Mouse (Mus musculus) kidney, postnatal 0 days (tissue): ENCODE data around the gene Fdx1. TPM values are rescaled to one million over a fixed set of nuclear protein-coding genes. Genes with fewer than 3 reads are reported as not detected.

Source experiments
- ATAC-seq: fragments of 200-750 bp; cut with Nextera tagmentation; replicated peaks from 2 replicates; pipeline ENCODE4 v1.8.0; 2017; ENCODE audit warnings: low read depth, moderate number of reproducible peaks, moderate TSS enrichment, moderate library complexity; ENCODE audit not compliant: low FRiP score
- DNase-seq: peaks from one replicate; pipeline ENCODE4 v3.0.0-alpha.2; 2016; ENCODE audit warnings: low spot score
- H3K27ac ChIP-seq: fragments of 300-500 bp; sonication (generic); 2 replicates; pipeline ENCODE4 v1.5.1; 2014; ENCODE audit warnings: mild to moderate bottlenecking
- H3K27me3 ChIP-seq: fragments of 300-500 bp; sonication (generic); 2 replicates; pipeline ENCODE4 v1.6.1; 2014; ENCODE audit warnings: low read length, mixed read lengths; ENCODE audit not compliant: insufficient read depth
- H3K36me3 ChIP-seq: fragments of 300-500 bp; sonication (generic); 2 replicates; pipeline ENCODE4 v1.6.1; 2014; ENCODE audit warnings: low read length, mixed read lengths; ENCODE audit not compliant: insufficient read depth
- H3K4me1 ChIP-seq: fragments of 300-500 bp; sonication (generic); replicated peaks from 2 replicates; pipeline ENCODE4 v1.6.1; 2014; ENCODE audit warnings: antibody characterized with exemption, low read length, mixed read lengths; ENCODE audit not compliant: insufficient read depth
- H3K4me2 ChIP-seq: fragments of 300-500 bp; sonication (generic); 2 replicates; pipeline ENCODE4 v1.6.1; 2014; ENCODE audit warnings: mild to moderate bottlenecking, low read length, moderate library complexity, mixed read lengths
- H3K4me3 ChIP-seq: fragments of 300-500 bp; sonication (generic); replicated peaks from 2 replicates; pipeline ENCODE4 v1.5.1; 2014; ENCODE audit warnings: low read depth, low read length
- H3K9ac ChIP-seq: fragments of 300-500 bp; sonication (generic); 2 replicates; pipeline ENCODE4 v1.6.1; 2014; ENCODE audit warnings: low read depth, low read length
- H3K9me3 ChIP-seq: fragments of 300-500 bp; sonication (generic); replicated peaks from 2 replicates; pipeline ENCODE4 v1.6.1; 2016; ENCODE audit warnings: low read length, inconsistent platforms, mixed read lengths
- CTCF ChIP-seq: IDR thresholded peaks from 2 replicates; pipeline ENCODE4 v1.5.1; 2016; ENCODE audit warnings: antibody characterized with exemption, low read depth, mild to moderate bottlenecking, moderate library complexity
- WGBS: fragments of 180-500 bp; shearing (Covaris S2); extraction: QIAGEN DNeasy Blood & Tissue Kit; methylation state at CpG from one replicate; pipeline ENCODE4 v1.1.7; 2014; 5-methylcytosine and 5-hydroxymethylcytosine counted together
- polyA plus RNA-seq: library from polyadenylated mRNA; unstranded; fragments of >200 nt; fragmentation: Nextera tagmentation; extraction: Ambion mirVana; gene quantifications from 2 replicates; pipeline ENCODE4 v1.2.1, GENCODE M21; 2015

Gene Fdx1
- polyA plus RNA-seq, 1 experiment from 2014 or later = 228 TPM

DNA sequence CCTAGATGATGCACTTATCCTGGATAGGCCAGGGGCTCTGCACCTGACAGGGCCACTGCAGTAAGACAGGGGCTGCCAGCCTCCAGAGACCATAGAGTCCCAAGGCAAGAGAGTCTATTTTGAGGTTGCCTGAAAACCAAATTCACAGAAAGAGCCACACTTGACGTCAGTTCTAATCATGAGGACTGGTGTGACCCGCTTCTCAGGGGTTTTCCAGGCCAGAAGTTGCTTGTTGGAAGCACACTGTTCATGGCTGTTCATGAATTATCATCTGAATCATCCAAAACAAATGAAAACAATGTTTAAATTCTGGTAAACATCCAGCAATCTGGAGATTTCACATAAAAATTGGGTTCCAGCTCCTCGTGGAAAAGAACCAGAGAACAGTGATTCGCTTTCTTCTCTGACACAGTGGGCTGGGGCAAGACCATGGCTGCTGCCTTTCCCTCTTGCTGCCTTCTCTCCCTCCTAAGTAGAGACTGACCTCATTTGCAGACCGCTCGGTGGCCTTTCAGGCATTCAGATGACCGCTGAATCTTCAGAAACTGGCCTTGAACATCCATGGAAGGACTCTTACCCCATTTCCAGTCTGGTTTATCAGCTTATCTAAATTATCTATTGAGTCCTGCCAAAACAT lies 32.2 kb downstream of the Fdx1 start:
- DNase-seq (no peak), ATAC-seq (no peak)
- no peak overlapping the region for H3K4me2 ChIP-seq
- no peaks in the 10 kb centered on the region for H3K36me3 ChIP-seq
- no peak for TF ChIP-seq CTCF
- H3K27me3 ChIP-seq = no peaks in the 10 kb centered on the region
- no peaks in the 10 kb centered on the region for H3K9me3 ChIP-seq
- no peak overlapping the region for H3K4me3 ChIP-seq
- H3K4me1 ChIP-seq = no peaks in the 10 kb centered on the region
- H3K9ac ChIP-seq = no peak overlapping the region
- no peak overlapping the region for H3K27ac ChIP-seq
- 89% methylated on average over 7 of the region's 7 CpGs for WGBS

DNA sequence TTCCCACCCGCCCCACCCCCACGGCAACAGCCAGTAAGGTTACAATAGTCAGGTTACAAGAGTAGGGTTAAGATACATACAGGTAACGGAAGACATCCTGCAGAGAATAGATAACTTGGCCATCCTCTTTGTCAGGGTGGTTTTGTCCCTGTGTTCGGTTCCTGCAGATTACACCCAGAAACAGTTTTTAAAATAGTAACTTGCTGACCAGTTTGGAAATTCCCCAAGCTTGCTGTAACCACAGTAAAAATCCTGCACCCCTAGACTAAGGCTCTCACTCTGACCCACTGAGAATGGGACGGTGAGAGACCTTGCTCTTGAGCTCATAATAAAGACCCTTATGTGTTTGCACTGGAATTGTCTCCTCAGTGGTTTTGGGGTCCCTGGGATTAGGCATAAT lies 33.4 kb downstream of the Fdx1 start:
- Histone ChIP-seq H3K36me3 (no peaks in the 10 kb centered on the region), H3K27me3 (no peaks in the 10 kb centered on the region), H3K9ac (no peak overlapping the region), H3K27ac (no peak overlapping the region), H3K4me1 (no peaks in the 10 kb centered on the region), H3K4me3 (no peak overlapping the region), H3K4me2 (no peak overlapping the region), H3K9me3 (no peaks in the 10 kb centered on the region)
- WGBS = 78% methylated on average over 5 of the region's 5 CpGs
- TF ChIP-seq CTCF = no peak
- DNase-seq (no peak), ATAC-seq (no peak)

- WGBS = 51% methylated on average over 7 of the region's 7 CpGs
- DNase-seq (no peak), ATAC-seq (no peak)
- Histone ChIP-seq H3K4me2 (no peak overlapping the region), H3K27ac (no peak overlapping the region), H3K9ac (no peak overlapping the region), H3K36me3 (no peaks in the 10 kb centered on the region), H3K27me3 (no peaks in the 10 kb centered on the region), H3K4me3 (no peak overlapping the region), H3K9me3 (no peaks in the 10 kb centered on the region), H3K4me1 (no peaks in the 10 kb centered on the region)
- TF ChIP-seq CTCF = no peak
These were observed 34.7 kb downstream of the Fdx1 start for GRCm38 (mm10) chr9:51928659-51929058.

DNA sequence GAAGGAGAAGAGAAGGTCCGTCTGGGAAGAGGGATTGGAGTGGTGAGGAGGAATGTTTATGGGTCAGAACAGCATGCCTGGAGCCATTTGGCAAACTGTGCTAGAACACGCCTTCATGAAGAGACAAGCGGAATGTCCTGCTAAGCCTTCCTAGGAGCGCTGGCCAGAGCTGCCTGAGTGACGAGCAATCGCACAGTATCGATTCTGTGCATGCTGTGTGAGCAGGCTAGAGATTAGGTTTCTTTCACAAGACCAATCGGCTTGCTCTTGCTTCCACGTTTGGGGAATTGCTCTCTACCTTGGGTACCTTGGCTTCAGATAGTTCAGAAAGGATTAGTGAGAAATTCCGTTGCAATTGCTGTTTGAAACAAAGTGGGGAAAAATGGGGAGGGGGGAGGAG lies 35.2 kb downstream of the Fdx1 start:
- Histone ChIP-seq H3K36me3 (no peaks in the 10 kb centered on the region), H3K27me3 (no peaks in the 10 kb centered on the region), H3K9me3 (no peaks in the 10 kb centered on the region), H3K4me1 (no peaks in the 10 kb centered on the region), H3K27ac (no peak overlapping the region), H3K4me2 (peak overlapping the region; percentile 13; the same call in 1 of the 2 replicates), H3K4me3 (no peak overlapping the region), H3K9ac (no peak overlapping the region)
- no peak for ATAC-seq
- WGBS = 20% methylated on average over 10 of the region's 10 CpGs
- DNase-seq = peak; percentile 25
- no peak for TF ChIP-seq CTCF

DNA sequence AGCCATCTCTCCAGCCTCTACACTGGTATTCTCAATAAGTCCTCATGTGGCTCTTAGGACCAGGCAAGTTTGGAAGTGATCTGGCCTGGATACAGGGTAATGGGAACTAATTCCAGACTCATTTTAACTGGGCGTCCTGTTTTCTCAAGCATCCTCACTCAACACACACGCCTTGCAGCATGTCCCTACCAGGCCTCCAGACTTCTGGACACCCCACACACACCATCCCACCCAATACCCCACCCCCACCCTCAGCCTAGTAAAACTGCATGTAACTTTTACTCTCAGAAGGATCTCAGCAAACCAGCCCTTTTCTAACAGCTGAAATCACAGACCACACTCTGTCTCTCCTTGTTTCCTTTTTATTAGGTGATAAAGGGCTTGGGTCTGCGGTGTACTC lies 35.7 kb downstream of the Fdx1 start:
- no peaks in the 10 kb centered on the region for H3K9me3 ChIP-seq
- no peak overlapping the region for H3K27ac ChIP-seq
- ATAC-seq = no peak
- H3K4me3 ChIP-seq = no peak overlapping the region
- no peaks in the 10 kb centered on the region for H3K27me3 ChIP-seq
- TF ChIP-seq CTCF = no peak
- H3K9ac ChIP-seq = no peak overlapping the region
- DNase-seq = no peak
- no peaks in the 10 kb centered on the region for H3K36me3 ChIP-seq
- H3K4me1 ChIP-seq = no peaks in the 10 kb centered on the region
- no peak overlapping the region for H3K4me2 ChIP-seq
- 37% methylated on average over 3 of the region's 3 CpGs for WGBS

DNA sequence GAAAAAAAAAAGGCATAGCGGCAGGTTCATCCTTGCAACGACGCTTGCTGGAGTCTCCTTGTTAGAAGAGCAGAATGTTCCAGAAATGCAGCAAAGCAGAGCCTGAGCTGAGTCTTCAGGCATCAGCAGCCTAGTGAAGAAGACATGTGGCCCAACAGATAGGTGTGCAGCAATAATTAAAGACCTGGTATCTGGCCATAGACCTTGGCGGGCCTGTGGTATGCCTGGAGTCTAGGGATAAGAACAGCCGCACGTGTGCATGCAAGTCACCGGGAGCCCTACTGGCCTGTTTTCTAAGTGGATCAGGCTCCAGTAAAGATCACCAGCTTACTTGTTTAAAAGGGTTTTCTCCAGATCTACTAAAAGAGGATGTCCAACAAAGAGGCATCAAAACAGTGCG lies 36.7 kb downstream of the Fdx1 start:
- Histone ChIP-seq H3K4me1 (no peaks in the 10 kb centered on the region), H3K9me3 (no peaks in the 10 kb centered on the region), H3K9ac (no peak overlapping the region), H3K4me2 (no peak overlapping the region), H3K4me3 (no peak overlapping the region), H3K27me3 (no peaks in the 10 kb centered on the region), H3K36me3 (no peaks in the 10 kb centered on the region), H3K27ac (no peak overlapping the region)
- 93% methylated on average over 8 of the region's 8 CpGs for WGBS
- DNase-seq (no peak), ATAC-seq (no peak)
- no peak for TF ChIP-seq CTCF

DNA sequence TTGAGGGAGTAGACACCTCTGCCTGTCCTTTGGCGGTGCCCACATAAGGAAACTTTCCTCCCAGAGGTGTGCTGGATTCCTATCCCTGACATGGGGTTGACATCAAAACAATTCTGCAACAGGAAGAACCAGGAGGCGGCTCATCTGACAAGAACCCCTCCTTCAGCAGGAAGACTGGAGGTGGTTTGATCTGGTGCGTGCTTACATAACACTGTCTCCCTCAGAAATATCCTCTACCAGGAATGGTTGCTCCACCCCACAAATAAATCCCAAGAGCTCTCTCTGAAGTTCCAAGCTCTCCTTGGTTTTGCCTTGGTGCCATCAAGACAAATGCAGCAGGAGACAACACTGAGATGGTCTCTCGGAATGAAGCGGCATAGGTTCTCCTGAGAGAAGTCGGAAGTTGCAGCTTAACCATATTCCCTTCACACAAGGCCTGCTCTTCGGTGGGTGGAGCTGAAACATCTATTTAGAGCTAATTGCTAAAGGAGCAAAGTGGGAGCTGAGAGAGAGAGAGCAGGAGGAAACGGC lies 38.7 kb downstream of the Fdx1 start:
- Histone ChIP-seq H3K4me3 (no peak overlapping the region), H3K9ac (no peak overlapping the region), H3K4me1 (no peaks in the 10 kb centered on the region), H3K36me3 (no peaks in the 10 kb centered on the region), H3K27ac (no peak overlapping the region), H3K9me3 (no peaks in the 10 kb centered on the region), H3K27me3 (no peaks in the 10 kb centered on the region), H3K4me2 (no peak overlapping the region)
- no peak for ATAC-seq
- no peak for DNase-seq
- 72% methylated on average over 8 of the region's 8 CpGs for WGBS
- TF ChIP-seq CTCF = no peak
